Mouse (Mus musculus) neural tube, embryonic 11.5 days (tissue): Measurements from ENCODE around the gene Slc16a3. TPM values are rescaled to one million over a fixed set of nuclear protein-coding genes. Genes with fewer than 3 reads are reported as not detected.

Source experiments
- ATAC-seq: fragments of 200-750 bp; cut with Nextera tagmentation; 2 replicates; pipeline ENCODE4 v1.8.0; 2017; ENCODE audit warnings: moderate number of reproducible peaks, mild to moderate bottlenecking, moderate TSS enrichment, moderate library complexity; ENCODE audit not compliant: insufficient read depth, low FRiP score, low TSS enrichment
- DNase-seq: peaks from one replicate; pipeline ENCODE4 v3.0.0-alpha.2; 2015; ENCODE audit warnings: low spot score
- H3K27ac ChIP-seq: fragments of 300-500 bp; sonication (generic); 2 replicates; pipeline ENCODE4 v1.5.1; 2014; ENCODE audit warnings: low read depth, mild to moderate bottlenecking, low read length
- H3K27me3 ChIP-seq: fragments of 300-500 bp; sonication (generic); 2 replicates; pipeline ENCODE4 v1.6.1; 2014; ENCODE audit warnings: mild to moderate bottlenecking, low read length, mixed read lengths; ENCODE audit not compliant: control insufficient read depth, insufficient read depth
- H3K36me3 ChIP-seq: fragments of 300-500 bp; sonication (generic); 2 replicates; pipeline ENCODE4 v1.6.1; 2014; ENCODE audit warnings: mild to moderate bottlenecking, low read length, moderate library complexity, mixed read lengths; ENCODE audit not compliant: control insufficient read depth, insufficient read depth
- H3K4me1 ChIP-seq: fragments of 300-500 bp; sonication (generic); 2 replicates; pipeline ENCODE4 v1.6.1; 2014; ENCODE audit warnings: low read length, mixed read lengths; ENCODE audit not compliant: control insufficient read depth, insufficient read depth
- H3K4me2 ChIP-seq: fragments of 300-500 bp; sonication (generic); 2 replicates; pipeline ENCODE4 v1.6.1; 2014; ENCODE audit warnings: low read depth, mild to moderate bottlenecking, moderate library complexity
- H3K4me3 ChIP-seq: fragments of 300-500 bp; sonication (generic); 2 replicates; pipeline ENCODE4 v1.5.1; 2014; ENCODE audit warnings: low read depth, low read length
- H3K9ac ChIP-seq: fragments of 300-500 bp; sonication (generic); 2 replicates; pipeline ENCODE4 v1.6.1; 2014; ENCODE audit warnings: mild to moderate bottlenecking, low read length
- H3K9me3 ChIP-seq: fragments of 300-500 bp; sonication (generic); 2 replicates; pipeline ENCODE4 v1.6.1; 2016; ENCODE audit warnings: low read length; ENCODE audit not compliant: control insufficient read depth
- WGBS: fragments of 180-500 bp; shearing (Covaris S2); extraction: QIAGEN DNeasy Blood & Tissue Kit; methylation state at CpG from one replicate; pipeline ENCODE4 v1.1.7; 2014; 5-methylcytosine and 5-hydroxymethylcytosine counted together
- polyA plus RNA-seq: library from polyadenylated mRNA; unstranded; fragments of >200 nt; fragmentation: Nextera tagmentation; extraction: Ambion mirVana; gene quantifications from 2 replicates; pipeline ENCODE4 v1.2.1, GENCODE M21; 2014

Slc16a3 gene
- polyA plus RNA-seq, 1 experiment from 2014 or later: 37.1 TPM

DNA sequence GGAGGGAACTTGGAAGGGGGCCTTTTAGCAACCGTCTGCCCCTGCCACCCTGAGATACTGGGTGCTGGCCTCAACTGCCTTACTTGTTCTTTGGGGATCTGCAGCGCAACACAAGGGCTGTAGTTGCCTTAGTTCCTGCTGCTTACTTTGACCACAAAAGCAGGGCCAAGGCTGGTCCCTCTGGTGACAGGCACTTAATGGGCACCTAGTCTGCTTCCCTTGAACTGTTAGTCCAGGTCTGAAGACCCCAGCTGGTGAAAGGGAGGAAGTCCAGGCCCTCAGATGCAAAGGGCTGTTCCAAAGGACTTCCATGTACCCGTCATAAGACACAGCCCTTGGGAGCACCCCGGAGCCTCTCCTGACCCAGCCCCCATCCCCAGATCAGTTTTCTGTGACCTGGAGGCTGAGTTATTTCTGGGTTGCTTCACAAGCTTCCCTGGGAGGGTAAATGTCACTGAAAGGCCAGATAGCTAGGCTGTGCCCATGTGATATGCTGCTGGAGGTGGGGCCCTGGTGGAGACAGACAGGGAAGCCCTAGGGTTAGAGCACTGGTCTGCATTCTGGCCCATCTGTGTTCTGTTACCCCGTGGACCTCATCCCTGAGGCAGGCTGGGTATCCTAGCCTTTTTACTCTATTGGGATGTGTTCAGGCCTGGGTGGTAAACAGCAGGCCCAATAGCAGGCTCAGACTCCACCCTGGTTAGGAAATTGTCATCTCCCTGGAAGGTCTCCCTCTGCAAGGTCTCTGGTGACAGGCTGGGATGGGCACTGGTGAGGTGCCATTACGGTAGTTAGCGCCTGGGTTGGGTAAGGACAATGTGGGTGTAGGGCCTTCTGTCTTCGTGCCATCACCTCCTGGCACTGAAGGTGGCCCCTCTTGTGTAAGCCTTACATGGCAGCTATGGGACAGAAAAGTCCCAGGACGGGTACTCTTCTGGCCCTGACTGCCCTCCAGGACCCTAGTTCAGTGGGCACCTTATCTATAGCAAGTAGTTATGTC lies 3.8 kb downstream of the Slc16a3 start:
- H3K27ac ChIP-seq: peak overlapping the region; percentile 53; the same call in 1 of the 2 replicates
- peaks cover 22% of the 10 kb centered on the region; the same call in 1 of the 2 replicates for H3K4me1 ChIP-seq
- H3K36me3 ChIP-seq: peaks cover 5% of the 10 kb centered on the region; the same call in 1 of the 2 replicates
- ATAC-seq (no peak), DNase-seq (no peak)
- peak overlapping the region; percentile 77 for H3K4me2 ChIP-seq
- no peaks in the 10 kb centered on the region for H3K9me3 ChIP-seq
- no peaks in the 10 kb centered on the region for H3K27me3 ChIP-seq
- no peak overlapping the region; the same call in 1 of the 2 replicates for H3K9ac ChIP-seq
- no peak overlapping the region; the same call in 1 of the 2 replicates for H3K4me3 ChIP-seq
- 82% methylated on average over 9 of the region's 9 CpGs for WGBS

GRCm38 (mm10) chr11:120954936-120955335 lies 6.7 kb downstream of the Slc16a3 start:
- no peak for DNase-seq
- Histone ChIP-seq H3K36me3 (peaks cover 13% of the 10 kb centered on the region), H3K9ac (no peak overlapping the region), H3K27me3 (no peaks in the 10 kb centered on the region), H3K4me3 (no peak overlapping the region), H3K9me3 (no peaks in the 10 kb centered on the region), H3K27ac (no peak overlapping the region), H3K4me2 (no peak overlapping the region), H3K4me1 (peaks cover 17% of the 10 kb centered on the region; the same call in 1 of the 2 replicates)
- WGBS: 82% methylated on average over 5 of the region's 5 CpGs
- no peak for ATAC-seq

GRCm38 (mm10) chr11:120955701-120956100 lies 7.4 kb downstream of the Slc16a3 start:
- no peak overlapping the region for H3K4me3 ChIP-seq
- H3K9ac ChIP-seq: no peak overlapping the region
- no peak overlapping the region for H3K4me2 ChIP-seq
- 90% methylated on average over 8 of the region's 8 CpGs for WGBS
- no peaks in the 10 kb centered on the region for H3K9me3 ChIP-seq
- no peaks in the 10 kb centered on the region for H3K27me3 ChIP-seq
- peaks cover 13% of the 10 kb centered on the region for H3K36me3 ChIP-seq
- DNase-seq: no peak
- ATAC-seq: no peak
- H3K27ac ChIP-seq: no peak overlapping the region
- peaks cover 10% of the 10 kb centered on the region; the same call in 1 of the 2 replicates for H3K4me1 ChIP-seq

GRCm38 (mm10) chr11:120957052-120957451 lies 8.8 kb downstream of the Slc16a3 start:
- H3K4me2 ChIP-seq: no peak overlapping the region
- no peaks in the 10 kb centered on the region for H3K4me1 ChIP-seq
- H3K9ac ChIP-seq: no peak overlapping the region
- no peak overlapping the region for H3K4me3 ChIP-seq
- DNase-seq (no peak), ATAC-seq (no peak)
- H3K27ac ChIP-seq: no peak overlapping the region
- no peaks in the 10 kb centered on the region for H3K9me3 ChIP-seq
- 81% methylated on average over 8 of the region's 8 CpGs for WGBS
- H3K27me3 ChIP-seq: no peaks in the 10 kb centered on the region
- peaks cover 15% of the 10 kb centered on the region for H3K36me3 ChIP-seq

GRCm38 (mm10) chr11:120957731-120958257 lies 9.5 kb downstream of the Slc16a3 start:
- H3K9me3 ChIP-seq: no peaks in the 10 kb centered on the region
- no peak for DNase-seq
- H3K27ac ChIP-seq: no peak overlapping the region
- no peak for ATAC-seq
- H3K27me3 ChIP-seq: no peaks in the 10 kb centered on the region
- no peak overlapping the region for H3K4me2 ChIP-seq
- no peaks in the 10 kb centered on the region for H3K4me1 ChIP-seq
- H3K4me3 ChIP-seq: no peak overlapping the region
- 83% methylated on average over 15 of the region's 15 CpGs for WGBS
- no peak overlapping the region for H3K9ac ChIP-seq
- H3K36me3 ChIP-seq: peaks cover 22% of the 10 kb centered on the region

GRCm38 (mm10) chr11:120959066-120959465 lies 10.8 kb downstream of the Slc16a3 start:
- WGBS: 87% methylated on average over 18 of the region's 18 CpGs
- peaks cover 32% of the 10 kb centered on the region for H3K36me3 ChIP-seq
- no peaks in the 10 kb centered on the region for H3K27me3 ChIP-seq
- ATAC-seq: no peak
- H3K4me3 ChIP-seq: no peak overlapping the region
- H3K4me2 ChIP-seq: no peak overlapping the region
- no peaks in the 10 kb centered on the region for H3K4me1 ChIP-seq
- DNase-seq: no peak
- H3K9ac ChIP-seq: no peak overlapping the region
- H3K27ac ChIP-seq: no peak overlapping the region
- H3K9me3 ChIP-seq: no peaks in the 10 kb centered on the region

GRCm38 (mm10) chr11:120959564-120959963 lies 11.3 kb downstream of the Slc16a3 start:
- no peak overlapping the region for H3K4me2 ChIP-seq
- DNase-seq: no peak
- peaks cover 32% of the 10 kb centered on the region for H3K36me3 ChIP-seq
- no peaks in the 10 kb centered on the region for H3K9me3 ChIP-seq
- H3K9ac ChIP-seq: no peak overlapping the region
- H3K4me3 ChIP-seq: no peak overlapping the region
- no peak overlapping the region for H3K27ac ChIP-seq
- no peaks in the 10 kb centered on the region for H3K27me3 ChIP-seq
- no peak for ATAC-seq
- 72% methylated on average over 3 of the region's 3 CpGs for WGBS
- no peaks in the 10 kb centered on the region for H3K4me1 ChIP-seq

- WGBS: 82% methylated on average over 1 of the region's 1 CpGs
- Histone ChIP-seq H3K36me3 (peaks cover 34% of the 10 kb centered on the region), H3K9me3 (no peaks in the 10 kb centered on the region)
Observed at GRCm38 (mm10) chr11:120960248-120960647, 12.0 kb downstream of the Slc16a3 start.

More at GRCm38 (mm10) chr11:120960248-120960647, 12.0 kb downstream of the Slc16a3 start:
- no peaks in the 10 kb centered on the region for H3K27me3 ChIP-seq
- H3K27ac ChIP-seq: no peak overlapping the region
- H3K4me3 ChIP-seq: no peak overlapping the region
- DNase-seq: no peak
- no peak overlapping the region for H3K4me2 ChIP-seq
- no peak for ATAC-seq
- H3K4me1 ChIP-seq: no peaks in the 10 kb centered on the region
- no peak overlapping the region for H3K9ac ChIP-seq
